Mouse (Mus musculus): ENCODE data around the gene Kcnq1.

The Kcnq1 gene

GRCm38 (mm10) chr7:143343781-143344306 lies 237.7 kb downstream of the Kcnq1 start:
- in situ Hi-C loops (cut with MboI; ENCODE audit: unreplicated experiment in 2 of 2), result no loop called here

- in situ Hi-C loops (cut with MboI; ENCODE audit: unreplicated experiment in 2 of 2), result no loop called here
These were observed 243.1 kb downstream of the Kcnq1 start for GRCm38 (mm10) chr7:143349287-143349686.

- in situ Hi-C loops (cut with MboI; ENCODE audit: unreplicated experiment in 2 of 2), result no loop called here
These were observed 243.7 kb downstream of the Kcnq1 start for GRCm38 (mm10) chr7:143349848-143350247.

- in situ Hi-C loops (cut with MboI; ENCODE audit: unreplicated experiment in 2 of 2), result no loop called here
These were observed 249.7 kb downstream of the Kcnq1 start for GRCm38 (mm10) chr7:143355831-143356230.

GRCm38 (mm10) chr7:143357109-143357508 lies 250.9 kb downstream of the Kcnq1 start:
- in situ Hi-C loops (cut with MboI; ENCODE audit: unreplicated experiment in 2 of 2), result no loop called here

GRCm38 (mm10) chr7:143357831-143358230 lies 251.7 kb downstream of the Kcnq1 start:
- in situ Hi-C loops (cut with MboI; ENCODE audit: unreplicated experiment in 2 of 2), result no loop called here

GRCm38 (mm10) chr7:143359762-143360161 lies 253.6 kb downstream of the Kcnq1 start:
- in situ Hi-C loops (cut with MboI; ENCODE audit: unreplicated experiment in 2 of 2), result no loop called here

GRCm38 (mm10) chr7:143360776-143361175 lies 254.6 kb downstream of the Kcnq1 start:
- in situ Hi-C loops (cut with MboI; ENCODE audit: unreplicated experiment in 2 of 2), result no loop called here

- in situ Hi-C loops (cut with MboI; ENCODE audit: unreplicated experiment in 2 of 2), result no loop called here
These were observed 258.1 kb downstream of the Kcnq1 start for GRCm38 (mm10) chr7:143364092-143364832.

- in situ Hi-C loops (cut with MboI; ENCODE audit: unreplicated experiment in 2 of 2), result no loop called here
These were observed 259.0 kb downstream of the Kcnq1 start for GRCm38 (mm10) chr7:143364969-143365839.

- in situ Hi-C loops (cut with MboI; ENCODE audit: unreplicated experiment in 2 of 2), result no loop called here
These were observed 261.5 kb downstream of the Kcnq1 start for GRCm38 (mm10) chr7:143367366-143368266.

- in situ Hi-C loops (cut with MboI; ENCODE audit: unreplicated experiment in 2 of 2), result no loop called here
These were observed 262.1 kb downstream of the Kcnq1 start for GRCm38 (mm10) chr7:143368267-143368643.

GRCm38 (mm10) chr7:143371336-143371735 lies 265.2 kb downstream of the Kcnq1 start:
- in situ Hi-C loops (cut with MboI; ENCODE audit: unreplicated experiment in 2 of 2), result no loop called here

- in situ Hi-C loops (cut with MboI; ENCODE audit: unreplicated experiment in 2 of 2), result no loop called here
These were observed 267.1 kb downstream of the Kcnq1 start for GRCm38 (mm10) chr7:143373265-143373664.

- in situ Hi-C loops (cut with MboI; ENCODE audit: unreplicated experiment in 2 of 2), result no loop called here
These were observed 269.8 kb downstream of the Kcnq1 start for GRCm38 (mm10) chr7:143375945-143376344.

- in situ Hi-C loops (cut with MboI; ENCODE audit: unreplicated experiment in 2 of 2), result no loop called here
These were observed 274.4 kb downstream of the Kcnq1 start for GRCm38 (mm10) chr7:143380466-143381073.

- in situ Hi-C loops (cut with MboI; ENCODE audit: unreplicated experiment in 2 of 2), result no loop called here
These were observed 280.5 kb downstream of the Kcnq1 start for GRCm38 (mm10) chr7:143386632-143387031.

- in situ Hi-C loops (cut with MboI; ENCODE audit: unreplicated experiment in 2 of 2), result no loop called here
These were observed 282.9 kb downstream of the Kcnq1 start for GRCm38 (mm10) chr7:143388783-143389695.

GRCm38 (mm10) chr7:143389860-143390259 lies 283.7 kb downstream of the Kcnq1 start:
- in situ Hi-C loops (cut with MboI; ENCODE audit: unreplicated experiment in 2 of 2), result no loop called here

Data from v-Abl transformed pro-B cells (cell line).